Mouse (Mus musculus): ENCODE results near the gene Timm8b. TPM values are rescaled to one million over a fixed set of nuclear protein-coding genes. Genes with fewer than 3 reads are reported as not detected.

Timm8b gene
- polyA plus RNA-seq, 1 experiment from 2014 or later: 437 TPM

GRCm38 (mm10) chr9:50580370-50580769 lies 23.3 kb upstream of the Timm8b start:
- H3K4me2 ChIP-seq: no peak overlapping the region
- no peaks in the 10 kb centered on the region for H3K9me3 ChIP-seq (replicated peaks)
- H3K27ac ChIP-seq: no peak overlapping the region
- WGBS: 25% methylated on average over 4 of the region's 4 CpGs
- no peak overlapping the region for H3K9ac ChIP-seq
- no peaks in the 10 kb centered on the region for H3K4me1 ChIP-seq
- H3K36me3 ChIP-seq (ENCODE audit: poor library complexity, severe bottlenecking): no peaks in the 10 kb centered on the region
- no peaks in the 10 kb centered on the region for H3K27me3 ChIP-seq
- no peak for ATAC-seq
- no peak overlapping the region for H3K4me3 ChIP-seq

DNA sequence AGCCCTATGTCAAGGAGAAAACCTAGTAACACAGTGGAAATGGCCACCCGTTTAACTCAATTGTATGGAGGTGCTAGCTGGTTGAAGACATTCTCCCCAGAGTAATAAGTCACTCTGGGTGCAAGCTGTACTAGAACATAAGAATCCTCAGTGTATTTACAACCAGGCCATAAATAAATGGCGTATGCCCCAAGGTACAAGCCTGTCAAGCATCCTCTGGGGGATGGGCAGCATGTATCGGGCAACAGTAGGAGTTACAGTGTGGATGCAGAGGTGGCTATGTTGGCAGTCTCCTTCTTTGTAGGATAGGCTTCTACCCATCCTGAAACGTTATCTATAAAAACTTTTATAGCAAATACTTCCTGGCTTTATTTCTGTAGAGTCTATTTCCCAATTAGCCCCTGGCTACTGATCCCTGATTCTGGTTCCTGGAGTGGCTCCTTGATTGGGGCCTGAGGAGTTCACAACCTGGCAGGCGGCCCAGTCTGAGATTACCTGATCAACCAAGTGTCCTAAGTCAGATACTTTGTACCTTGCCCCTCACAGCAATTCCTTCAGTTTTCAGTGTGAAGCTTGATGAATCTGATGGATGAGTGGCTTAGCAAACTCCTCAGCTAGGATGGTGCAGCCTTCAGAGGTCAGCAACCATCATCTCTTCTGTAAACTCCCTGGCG lies 18.4 kb upstream of the Timm8b start:
- no peak overlapping the region for H3K4me3 ChIP-seq
- H3K9me3 ChIP-seq (replicated peaks): no peaks in the 10 kb centered on the region
- no peak overlapping the region for H3K9ac ChIP-seq
- WGBS: 85% methylated on average over 6 of the region's 6 CpGs
- no peak overlapping the region for H3K27ac ChIP-seq
- ATAC-seq: no peak
- H3K4me2 ChIP-seq: no peak overlapping the region
- no peaks in the 10 kb centered on the region for H3K4me1 ChIP-seq
- no peaks in the 10 kb centered on the region for H3K36me3 ChIP-seq (ENCODE audit: poor library complexity, severe bottlenecking)
- no peaks in the 10 kb centered on the region for H3K27me3 ChIP-seq

- Histone ChIP-seq H3K9me3 (replicated peaks) (no peaks in the 10 kb centered on the region), H3K9ac (no peak overlapping the region), H3K4me3 (no peak overlapping the region), H3K27ac (no peak overlapping the region), H3K4me1 (no peaks in the 10 kb centered on the region), H3K36me3 (ENCODE audit: poor library complexity, severe bottlenecking) (no peaks in the 10 kb centered on the region), H3K27me3 (no peaks in the 10 kb centered on the region), H3K4me2 (no peak overlapping the region)
- no peak for ATAC-seq
- 80% methylated on average over 4 of the region's 4 CpGs for WGBS
These were observed 16.8 kb upstream of the Timm8b start for GRCm38 (mm10) chr9:50586955-50587354.

- Histone ChIP-seq H3K36me3 (ENCODE audit: poor library complexity, severe bottlenecking) (peaks cover 13% of the 10 kb centered on the region), H3K4me2 (no peak overlapping the region), H3K4me3 (no peak overlapping the region), H3K9ac (no peak overlapping the region), H3K9me3 (replicated peaks) (no peaks in the 10 kb centered on the region), H3K27me3 (no peaks in the 10 kb centered on the region), H3K4me1 (no peaks in the 10 kb centered on the region), H3K27ac (no peak overlapping the region)
- 78% methylated on average over 10 of the region's 10 CpGs for WGBS
- ATAC-seq: no peak
These were observed 12.7 kb upstream of the Timm8b start for GRCm38 (mm10) chr9:50590856-50591518.

- ATAC-seq: no peak
- H3K4me1 ChIP-seq: no peaks in the 10 kb centered on the region
- 91% methylated on average over 9 of the region's 9 CpGs for WGBS
- H3K4me2 ChIP-seq: no peak overlapping the region
- no peaks in the 10 kb centered on the region for H3K9me3 ChIP-seq (replicated peaks)
- H3K27ac ChIP-seq: no peak overlapping the region; the same call in 1 of the 2 replicates
- H3K36me3 ChIP-seq (ENCODE audit: poor library complexity, severe bottlenecking): peaks cover 33% of the 10 kb centered on the region
- H3K9ac ChIP-seq: no peak overlapping the region
- H3K27me3 ChIP-seq: no peaks in the 10 kb centered on the region
- no peak overlapping the region for H3K4me3 ChIP-seq
These were observed 10.8 kb upstream of the Timm8b start for GRCm38 (mm10) chr9:50592955-50593354.

DNA sequence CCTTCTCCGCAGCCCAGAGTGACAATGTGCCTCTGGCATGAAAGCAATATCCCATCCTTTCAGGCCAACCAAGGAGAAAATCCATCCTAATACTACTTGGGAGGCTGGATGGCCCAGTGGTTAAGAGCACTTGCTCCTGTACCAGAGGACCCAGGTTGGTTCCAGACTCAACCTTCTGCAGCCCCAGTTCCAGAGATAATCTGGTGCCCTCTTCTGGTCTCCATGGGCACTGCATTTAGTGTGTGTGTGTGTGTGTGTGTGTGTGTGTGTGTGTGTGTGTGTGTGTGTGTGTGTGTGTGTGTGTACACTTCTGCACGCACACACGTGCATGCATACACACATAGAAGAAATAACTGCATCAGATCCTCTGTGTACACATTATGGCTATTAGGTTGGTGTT lies 10.2 kb upstream of the Timm8b start:
- Histone ChIP-seq H3K9ac (no peak overlapping the region), H3K4me1 (no peaks in the 10 kb centered on the region), H3K27ac (no peak overlapping the region), H3K4me3 (no peak overlapping the region), H3K9me3 (replicated peaks) (no peaks in the 10 kb centered on the region), H3K27me3 (no peaks in the 10 kb centered on the region), H3K4me2 (no peak overlapping the region), H3K36me3 (ENCODE audit: poor library complexity, severe bottlenecking) (peaks cover 38% of the 10 kb centered on the region)
- ATAC-seq: no peak
- 79% methylated on average over 3 of the region's 3 CpGs for WGBS

DNA sequence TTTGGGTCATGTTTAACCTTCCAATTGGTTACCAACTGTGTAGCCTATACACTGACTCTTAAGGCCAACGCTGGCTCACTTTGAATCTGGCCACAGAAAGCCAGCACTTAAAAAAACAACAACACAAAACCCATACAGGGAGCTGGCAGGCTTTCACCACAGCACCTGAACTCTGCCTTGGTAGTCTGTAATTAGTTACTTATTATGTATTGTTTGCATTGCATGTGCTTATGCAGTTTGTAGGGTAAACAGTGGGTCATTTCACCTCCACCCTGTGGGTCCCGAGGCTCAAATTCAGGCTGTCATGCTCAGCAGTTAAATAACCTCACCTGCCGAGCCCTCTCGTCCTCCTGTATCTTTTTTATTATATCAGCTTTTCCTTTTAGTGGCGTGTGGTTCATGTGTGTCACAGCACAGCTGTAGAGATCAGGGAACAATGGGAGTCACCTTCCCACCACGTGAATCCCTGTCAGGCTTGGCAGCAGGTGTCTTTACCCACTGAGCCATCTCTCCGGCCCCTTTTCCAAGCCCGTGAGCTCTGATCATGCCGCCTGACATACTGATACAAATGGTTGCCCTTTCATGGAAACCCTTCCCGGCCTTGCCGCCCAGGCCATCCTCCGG lies 8.8 kb upstream of the Timm8b start:
- Histone ChIP-seq H3K4me1 (no peaks in the 10 kb centered on the region), H3K27me3 (no peaks in the 10 kb centered on the region), H3K36me3 (ENCODE audit: poor library complexity, severe bottlenecking) (peaks cover 52% of the 10 kb centered on the region), H3K9me3 (replicated peaks) (no peaks in the 10 kb centered on the region), H3K4me2 (no peak overlapping the region), H3K9ac (no peak overlapping the region), H3K4me3 (no peak overlapping the region), H3K27ac (no peak overlapping the region)
- 82% methylated on average over 12 of the region's 12 CpGs for WGBS
- ATAC-seq: no peak

GRCm38 (mm10) chr9:50596973-50597372 lies 6.7 kb upstream of the Timm8b start:
- WGBS: 95% methylated on average over 8 of the region's 8 CpGs
- no peaks in the 10 kb centered on the region for H3K27me3 ChIP-seq
- ATAC-seq: no peak
- no peaks in the 10 kb centered on the region for H3K9me3 ChIP-seq (replicated peaks)
- peaks cover 60% of the 10 kb centered on the region for H3K36me3 ChIP-seq (ENCODE audit: poor library complexity, severe bottlenecking)
- H3K4me1 ChIP-seq: peaks cover 1% of the 10 kb centered on the region
- no peak overlapping the region for H3K27ac ChIP-seq
- no peak overlapping the region for H3K4me2 ChIP-seq
- H3K4me3 ChIP-seq: no peak overlapping the region
- no peak overlapping the region for H3K9ac ChIP-seq

DNA sequence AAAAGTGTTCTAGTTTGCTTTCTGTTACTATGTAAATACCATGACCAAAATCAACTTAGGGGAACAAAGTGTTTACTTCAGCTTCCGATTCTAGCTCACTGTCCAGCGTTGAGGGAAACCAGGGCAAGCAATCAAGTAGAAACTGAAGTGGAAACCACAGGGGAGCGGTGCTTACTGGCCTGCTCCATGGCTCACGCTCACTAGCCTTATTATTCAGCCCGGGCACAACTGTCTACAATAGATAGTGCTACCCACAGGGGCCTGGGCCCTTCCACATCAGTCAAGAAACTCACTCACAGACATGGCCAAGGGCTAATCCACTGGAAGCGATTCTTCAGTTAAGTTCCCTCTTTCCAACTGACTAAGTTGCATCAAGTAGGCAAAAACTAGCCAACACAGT lies 2.2 kb upstream of the Timm8b start:
- peaks cover 53% of the 10 kb centered on the region for H3K36me3 ChIP-seq (ENCODE audit: poor library complexity, severe bottlenecking)
- H3K27me3 ChIP-seq: no peaks in the 10 kb centered on the region
- no peaks in the 10 kb centered on the region for H3K9me3 ChIP-seq (replicated peaks)
- 84% methylated on average over 6 of the region's 6 CpGs for WGBS
- peaks cover 25% of the 10 kb centered on the region for H3K4me1 ChIP-seq
- no peak overlapping the region for H3K9ac ChIP-seq
- no peak overlapping the region for H3K4me2 ChIP-seq
- no peak overlapping the region for H3K4me3 ChIP-seq
- ATAC-seq: no peak
- no peak overlapping the region for H3K27ac ChIP-seq

DNA sequence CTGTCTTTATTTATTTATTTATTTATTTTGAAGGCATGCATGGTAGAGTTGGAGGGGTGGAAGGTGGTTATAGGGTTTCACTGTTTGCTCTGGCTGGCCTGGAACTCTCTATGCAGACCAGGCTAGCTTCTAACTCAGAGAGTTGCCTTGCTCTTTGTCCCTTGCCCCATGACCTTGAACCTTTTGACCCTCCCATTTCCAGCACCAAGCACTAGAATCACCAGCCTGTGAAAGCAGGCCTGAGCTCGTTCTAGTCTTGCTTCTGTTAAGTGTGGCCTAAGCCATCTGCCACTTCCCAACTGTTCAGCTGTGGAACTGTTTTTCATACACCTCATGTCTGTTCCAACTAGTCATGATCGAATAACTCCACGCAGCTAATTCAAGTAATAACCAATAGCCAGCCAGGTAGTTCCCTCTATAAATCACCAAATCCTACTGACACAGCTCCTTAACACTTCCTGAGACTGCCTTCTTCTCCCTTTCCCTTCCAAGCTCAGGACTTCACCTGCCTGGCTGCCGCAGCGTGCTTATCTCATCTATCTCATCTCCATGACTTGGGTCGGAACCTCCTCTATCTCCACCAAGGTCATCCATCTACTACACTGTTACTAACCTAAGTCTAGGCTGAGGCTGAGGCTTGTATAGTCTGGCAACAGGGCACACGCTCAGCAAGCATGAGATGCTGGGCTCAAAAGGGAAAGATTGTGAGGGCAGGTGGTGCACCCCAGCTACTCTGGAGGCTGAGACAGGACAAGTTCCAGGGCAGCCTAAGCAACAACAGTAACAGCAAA lies 1.5 kb upstream of the Timm8b start:
- WGBS: 94% methylated on average over 7 of the region's 7 CpGs
- Histone ChIP-seq H3K27me3 (no peaks in the 10 kb centered on the region), H3K27ac (no peak overlapping the region), H3K4me1 (peaks cover 25% of the 10 kb centered on the region), H3K4me2 (peak overlapping the region; percentile 77), H3K9ac (peak overlapping the region; percentile 38; the same call in 1 of the 2 replicates), H3K4me3 (peak overlapping the region; percentile 86), H3K9me3 (replicated peaks) (no peaks in the 10 kb centered on the region), H3K36me3 (ENCODE audit: poor library complexity, severe bottlenecking) (peaks cover 53% of the 10 kb centered on the region)
- ATAC-seq: no peak

DNA sequence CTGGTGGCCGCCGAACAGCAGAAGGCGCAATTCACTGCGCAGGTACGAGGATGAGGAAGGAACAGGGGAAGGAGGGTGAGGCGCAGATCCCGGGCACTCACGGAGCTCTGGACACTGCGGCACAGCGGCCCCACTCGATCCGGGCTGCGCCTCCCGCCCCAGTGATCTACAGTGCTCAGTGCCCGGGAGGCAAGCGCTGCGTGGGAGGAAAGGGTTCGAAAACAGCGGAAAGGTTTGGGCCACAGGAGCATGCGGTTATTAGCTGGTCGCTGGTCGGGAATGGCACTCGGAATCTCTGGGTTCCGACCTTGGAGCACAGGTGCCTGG lies 251 bp downstream of the Timm8b start:
- Histone ChIP-seq H3K4me3 (peak overlapping the region; percentile 86), H3K4me1 (peaks cover 25% of the 10 kb centered on the region), H3K27ac (peak overlapping the region; percentile 82), H3K36me3 (ENCODE audit: poor library complexity, severe bottlenecking) (peaks cover 48% of the 10 kb centered on the region), H3K9me3 (replicated peaks) (no peaks in the 10 kb centered on the region), H3K27me3 (no peaks in the 10 kb centered on the region), H3K9ac (peak overlapping the region; percentile 89), H3K4me2 (peak overlapping the region; percentile 77)
- ATAC-seq: peak; percentile 93
- WGBS: under 1% methylated on average over 24 of the region's 24 CpGs

GRCm38 (mm10) chr9:50604338-50604737 lies 628 bp downstream of the Timm8b start:
- WGBS: 5% methylated on average over 6 of the region's 6 CpGs
- peak overlapping the region; percentile 82 for H3K27ac ChIP-seq
- ATAC-seq: no peak

More at GRCm38 (mm10) chr9:50604338-50604737, 628 bp downstream of the Timm8b start:
- Histone ChIP-seq H3K4me1 (peaks cover 25% of the 10 kb centered on the region), H3K36me3 (ENCODE audit: poor library complexity, severe bottlenecking) (peaks cover 47% of the 10 kb centered on the region), H3K4me3 (peak overlapping the region; percentile 86), H3K27me3 (no peaks in the 10 kb centered on the region), H3K9ac (peak overlapping the region; percentile 89), H3K4me2 (peak overlapping the region; percentile 77), H3K9me3 (replicated peaks) (no peaks in the 10 kb centered on the region)

All from forebrain, embryonic 13.5 days (tissue).